Mouse (Mus musculus) hindbrain, embryonic 11.5 days (tissue): ENCODE data around the gene Gtse1. TPM values are rescaled to one million over a fixed set of nuclear protein-coding genes. Genes with fewer than 3 reads are reported as not detected.

Experiments used
- ATAC-seq: fragments of 200-750 bp; cut with Nextera tagmentation; 2 replicates; pipeline ENCODE4 v1.8.0; 2017; ENCODE audit warnings: mild to moderate bottlenecking, moderate TSS enrichment, moderate library complexity; ENCODE audit not compliant: low FRiP score
- DNase-seq: peaks from one replicate; pipeline ENCODE4 v3.0.0-alpha.2; 2015; ENCODE audit warnings: low spot score
- H3K27ac ChIP-seq: fragments of 300-500 bp; sonication (generic); 2 replicates; pipeline ENCODE4 v1.5.1; 2014; ENCODE audit warnings: mild to moderate bottlenecking, low read depth, low read length
- H3K27me3 ChIP-seq: fragments of 300-500 bp; sonication (generic); 2 replicates; pipeline ENCODE4 v1.6.1; 2014; ENCODE audit warnings: mild to moderate bottlenecking, low read length, moderate library complexity, mixed read lengths; ENCODE audit not compliant: control insufficient read depth, insufficient read depth
- H3K36me3 ChIP-seq: fragments of 300-500 bp; sonication (generic); 2 replicates; pipeline ENCODE4 v1.6.1; 2014; ENCODE audit warnings: mild to moderate bottlenecking, low read length, moderate library complexity, mixed read lengths; ENCODE audit not compliant: control insufficient read depth, insufficient read depth
- H3K4me1 ChIP-seq: fragments of 300-500 bp; sonication (generic); replicated peaks from 2 replicates; pipeline ENCODE4 v1.6.1; 2014; ENCODE audit warnings: low read length, mixed read lengths; ENCODE audit not compliant: control insufficient read depth, insufficient read depth
- H3K4me2 ChIP-seq: fragments of 300-500 bp; sonication (generic); replicated peaks from 2 replicates; pipeline ENCODE4 v1.6.1; 2014; ENCODE audit warnings: mild to moderate bottlenecking, low read depth, low read length
- H3K4me3 ChIP-seq: fragments of 300-500 bp; sonication (generic); 2 replicates; pipeline ENCODE4 v1.5.1; 2014; ENCODE audit warnings: low read depth, low read length
- H3K9ac ChIP-seq: fragments of 300-500 bp; sonication (generic); 2 replicates; pipeline ENCODE4 v1.6.1; 2014; ENCODE audit warnings: low read depth, low read length
- H3K9me3 ChIP-seq: fragments of 300-500 bp; sonication (generic); 2 replicates; pipeline ENCODE4 v1.6.1; 2016; ENCODE audit warnings: low read length; ENCODE audit not compliant: control insufficient read depth
- WGBS: fragments of 180-500 bp; shearing (Covaris S2); extraction: QIAGEN DNeasy Blood & Tissue Kit; methylation state at CpG from one replicate; pipeline ENCODE4 v1.1.7; 2014; 5-methylcytosine and 5-hydroxymethylcytosine counted together
- polyA plus RNA-seq: library from polyadenylated mRNA; unstranded; fragments of >200 nt; fragmentation: Nextera tagmentation; extraction: Ambion mirVana; gene quantifications from 2 replicates; pipeline ENCODE4 v1.2.1, GENCODE M21; 2014

The Gtse1 gene
- polyA plus RNA-seq, 1 experiment from 2014 or later: 26.8 TPM

GRCm38 (mm10) chr15:85902505-85902904 lies 43.0 kb downstream of the Gtse1 start:
- Histone ChIP-seq H3K9ac (no peak overlapping the region), H3K27me3 (no peaks in the 10 kb centered on the region), H3K9me3 (no peaks in the 10 kb centered on the region), H3K4me3 (no peak overlapping the region), H3K36me3 (no peaks in the 10 kb centered on the region), H3K27ac (no peak overlapping the region), H3K4me1 (no peaks in the 10 kb centered on the region), H3K4me2 (no peak overlapping the region)
- 85% methylated on average over 10 of the region's 10 CpGs for WGBS
- ATAC-seq (no peak), DNase-seq (no peak)

DNA sequence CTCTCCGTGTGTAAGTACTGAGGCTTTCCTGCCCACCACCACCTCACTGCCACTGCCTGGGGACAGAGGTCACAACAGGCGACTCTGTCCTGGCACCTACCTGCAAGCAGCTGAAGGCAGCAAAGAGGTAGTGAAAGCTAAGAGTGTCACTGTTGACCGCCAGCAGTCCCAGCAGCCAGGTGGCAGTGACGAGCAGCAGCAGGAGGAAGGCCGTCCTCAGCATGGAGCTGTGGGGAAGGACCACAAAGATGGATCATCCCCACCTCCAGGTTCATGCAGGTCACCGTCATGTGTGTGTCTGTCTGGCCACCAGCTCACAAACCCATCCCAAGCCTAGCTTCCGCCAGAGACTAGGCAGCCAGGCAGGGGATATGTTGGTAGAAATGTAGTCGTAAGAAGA lies 44.3 kb downstream of the Gtse1 start:
- H3K36me3 ChIP-seq: no peaks in the 10 kb centered on the region
- H3K27me3 ChIP-seq: no peaks in the 10 kb centered on the region
- ATAC-seq (no peak), DNase-seq (no peak)
- no peaks in the 10 kb centered on the region for H3K4me1 ChIP-seq
- no peak overlapping the region for H3K4me2 ChIP-seq
- no peak overlapping the region for H3K4me3 ChIP-seq
- no peak overlapping the region for H3K27ac ChIP-seq
- no peaks in the 10 kb centered on the region for H3K9me3 ChIP-seq
- no peak overlapping the region for H3K9ac ChIP-seq
- WGBS: 75% methylated on average over 8 of the region's 8 CpGs

DNA sequence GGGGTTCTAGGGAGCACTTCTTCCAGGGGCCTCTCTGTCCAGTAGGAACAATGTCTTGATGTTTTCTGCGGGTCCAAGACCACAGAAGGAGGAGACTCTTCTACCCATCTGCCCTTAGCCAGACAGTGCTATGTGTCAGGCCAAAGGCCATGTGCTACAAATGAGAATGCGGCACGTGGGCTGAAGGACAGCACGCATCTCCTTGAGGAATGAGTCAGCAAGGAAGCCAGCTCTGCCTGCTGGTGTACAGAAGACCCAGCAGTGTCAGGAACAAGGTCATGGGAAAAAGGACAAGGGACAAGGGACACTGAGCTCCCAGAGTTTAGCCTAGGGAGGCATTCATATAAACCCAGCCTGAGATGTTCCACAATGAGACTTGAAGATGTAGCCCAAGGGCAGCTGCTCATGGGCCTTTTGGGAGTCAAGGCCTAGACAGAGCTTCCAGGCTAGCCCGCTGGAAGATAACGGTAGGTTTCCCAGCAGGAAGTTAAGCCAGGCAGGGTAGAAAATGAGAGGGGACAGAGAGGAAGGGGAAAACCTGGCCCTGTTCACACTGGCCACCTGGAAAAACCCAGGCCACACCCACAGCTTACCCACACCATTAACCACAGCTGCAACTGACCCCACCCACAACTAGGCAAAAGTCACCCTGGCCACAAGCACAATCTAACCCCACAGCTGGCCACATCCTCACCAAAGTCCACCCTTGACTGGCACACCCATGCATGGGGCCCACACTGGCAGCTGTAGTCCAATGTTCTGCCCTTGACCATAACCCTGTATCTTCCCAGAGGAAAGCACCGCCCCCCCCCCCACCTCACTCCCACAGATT lies 49.3 kb downstream of the Gtse1 start:
- DNase-seq: no peak
- H3K27ac ChIP-seq: no peak overlapping the region
- no peaks in the 10 kb centered on the region for H3K4me1 ChIP-seq
- 91% methylated on average over 7 of the region's 7 CpGs for WGBS
- H3K4me2 ChIP-seq: no peak overlapping the region
- no peaks in the 10 kb centered on the region for H3K36me3 ChIP-seq
- no peaks in the 10 kb centered on the region for H3K27me3 ChIP-seq
- no peak overlapping the region for H3K4me3 ChIP-seq
- no peaks in the 10 kb centered on the region; the same call in 1 of the 2 replicates for H3K9me3 ChIP-seq
- H3K9ac ChIP-seq: no peak overlapping the region
- no peak for ATAC-seq

DNA sequence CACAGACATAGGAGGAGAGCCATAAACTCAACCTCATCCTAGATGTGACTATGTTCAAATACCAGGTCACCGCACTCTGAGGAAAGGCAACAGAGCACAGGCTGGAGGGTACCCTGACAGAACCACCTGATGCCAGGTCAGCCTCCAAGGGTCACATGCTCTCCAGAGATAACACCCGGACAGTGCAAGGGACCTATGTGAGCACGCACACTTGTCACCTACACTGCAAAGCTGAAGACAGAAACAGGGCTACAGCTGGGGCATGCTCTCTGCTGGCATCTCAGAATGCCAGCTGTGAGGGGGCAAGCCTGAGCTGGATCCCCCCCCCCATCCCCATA lies 49.9 kb downstream of the Gtse1 start:
- 89% methylated on average over 3 of the region's 3 CpGs for WGBS
- Histone ChIP-seq H3K4me3 (no peak overlapping the region), H3K27me3 (no peaks in the 10 kb centered on the region), H3K9ac (no peak overlapping the region), H3K36me3 (no peaks in the 10 kb centered on the region), H3K4me1 (no peaks in the 10 kb centered on the region), H3K4me2 (no peak overlapping the region), H3K27ac (no peak overlapping the region), H3K9me3 (no peaks in the 10 kb centered on the region; the same call in 1 of the 2 replicates)
- no peak for DNase-seq
- no peak for ATAC-seq

GRCm38 (mm10) chr15:85909931-85910330 lies 50.4 kb downstream of the Gtse1 start:
- no peak overlapping the region for H3K4me3 ChIP-seq
- H3K27me3 ChIP-seq: no peaks in the 10 kb centered on the region
- no peaks in the 10 kb centered on the region for H3K4me1 ChIP-seq
- H3K9me3 ChIP-seq: no peaks in the 10 kb centered on the region; the same call in 1 of the 2 replicates
- no peak overlapping the region for H3K4me2 ChIP-seq
- ATAC-seq (no peak), DNase-seq (no peak)
- no peak overlapping the region for H3K27ac ChIP-seq
- 73% methylated on average over 10 of the region's 10 CpGs for WGBS
- H3K36me3 ChIP-seq: no peaks in the 10 kb centered on the region
- H3K9ac ChIP-seq: no peak overlapping the region

- H3K4me3 ChIP-seq: no peak overlapping the region
- H3K4me1 ChIP-seq: no peaks in the 10 kb centered on the region
- WGBS: 40% methylated on average over 2 of the region's 2 CpGs
- H3K27ac ChIP-seq: no peak overlapping the region
- no peak overlapping the region for H3K9ac ChIP-seq
- no peaks in the 10 kb centered on the region for H3K27me3 ChIP-seq
- no peak overlapping the region for H3K4me2 ChIP-seq
- DNase-seq (peak; percentile 89), ATAC-seq (no peak)
- H3K36me3 ChIP-seq: peaks cover 2% of the 10 kb centered on the region; the same call in 1 of the 2 replicates
- no peaks in the 10 kb centered on the region; the same call in none of the 2 replicates for H3K9me3 ChIP-seq
Measured at GRCm38 (mm10) chr15:85913605-85914004, 54.1 kb downstream of the Gtse1 start.

DNA sequence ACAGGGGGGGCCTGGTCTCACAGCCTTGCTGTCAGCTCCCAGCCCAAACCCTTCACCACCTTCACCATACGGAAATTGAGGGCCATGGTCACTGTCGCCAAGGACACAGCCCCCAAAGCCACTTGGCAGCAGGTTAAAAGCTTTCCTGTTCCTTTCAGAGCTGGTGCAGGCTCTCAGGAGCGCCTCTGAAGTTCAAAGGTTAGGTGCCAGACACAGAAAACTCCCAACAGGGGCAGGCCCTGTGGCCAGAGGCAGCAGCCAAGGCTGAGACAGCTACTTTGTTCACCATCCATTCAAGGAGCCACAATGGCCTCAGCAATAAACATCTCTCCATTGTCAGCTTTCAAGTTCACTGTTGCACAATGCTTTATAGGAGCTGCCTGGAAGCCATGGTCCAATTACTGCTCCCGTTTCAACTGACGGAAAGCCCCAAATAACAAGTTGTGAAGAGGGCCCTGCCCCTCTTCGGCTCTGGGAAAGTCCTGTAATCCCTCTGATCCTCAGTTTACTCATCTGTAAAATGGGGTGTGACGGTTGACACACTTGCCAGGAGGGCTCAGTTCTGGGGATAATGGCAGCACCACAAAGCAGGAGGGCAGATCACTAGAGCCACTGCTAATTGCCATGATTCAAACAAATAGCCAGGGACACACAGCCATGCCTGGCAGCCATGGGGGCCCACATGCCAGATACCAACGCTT lies 59.8 kb downstream of the Gtse1 start:
- Histone ChIP-seq H3K27me3 (no peaks in the 10 kb centered on the region), H3K27ac (no peak overlapping the region), H3K9ac (no peak overlapping the region), H3K4me2 (no peak overlapping the region), H3K4me3 (no peak overlapping the region), H3K9me3 (no peaks in the 10 kb centered on the region; the same call in 1 of the 2 replicates), H3K36me3 (peaks cover 2% of the 10 kb centered on the region; the same call in 1 of the 2 replicates), H3K4me1 (no peaks in the 10 kb centered on the region)
- DNase-seq (no peak), ATAC-seq (peak; percentile 63)
- 46% methylated on average over 8 of the region's 8 CpGs for WGBS

DNA sequence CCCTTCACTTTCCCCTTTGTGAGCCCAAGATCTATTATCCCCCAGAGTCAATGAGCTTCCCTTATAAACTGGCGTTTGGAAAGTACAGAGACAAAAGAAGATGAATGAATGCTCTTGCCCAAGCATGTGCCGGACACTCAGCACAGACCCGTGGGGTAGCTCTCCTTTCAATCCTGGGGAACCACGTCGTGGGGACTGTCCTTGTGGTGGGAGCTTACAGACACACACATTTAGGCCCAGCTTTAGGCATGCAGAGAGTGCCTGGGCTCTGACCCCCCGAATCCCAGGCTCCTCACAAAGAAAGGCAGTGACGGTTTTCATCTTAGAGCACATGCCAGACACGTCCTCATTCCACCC lies 60.3 kb downstream of the Gtse1 start:
- Histone ChIP-seq H3K4me3 (no peak overlapping the region), H3K9ac (no peak overlapping the region), H3K27me3 (no peaks in the 10 kb centered on the region), H3K27ac (no peak overlapping the region), H3K9me3 (no peaks in the 10 kb centered on the region; the same call in 1 of the 2 replicates), H3K4me1 (no peaks in the 10 kb centered on the region), H3K4me2 (no peak overlapping the region), H3K36me3 (peaks cover 2% of the 10 kb centered on the region; the same call in 1 of the 2 replicates)
- DNase-seq (peak; percentile 27), ATAC-seq (peak; percentile 51)
- WGBS: 48% methylated on average over 8 of the region's 8 CpGs

DNA sequence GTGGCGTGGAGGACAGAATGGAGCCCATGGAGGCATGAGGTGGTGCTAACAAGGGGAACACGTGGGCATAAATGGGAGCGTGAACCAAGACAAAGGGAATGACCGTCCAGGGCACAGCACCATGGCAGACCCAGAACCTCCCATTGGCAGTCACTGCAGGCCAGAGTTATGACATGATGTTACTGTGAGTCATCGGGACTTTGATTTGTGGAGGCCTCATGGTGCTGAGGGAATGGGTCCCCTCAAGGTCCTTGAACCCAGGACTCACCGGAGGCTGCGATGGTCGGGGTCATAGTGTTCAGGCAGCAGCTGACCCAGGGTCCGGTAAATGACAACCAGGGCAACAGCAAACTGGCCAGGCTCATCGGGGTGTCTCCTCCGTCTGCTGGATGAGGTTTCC lies 62.3 kb downstream of the Gtse1 start:
- Histone ChIP-seq H3K4me3 (no peak overlapping the region), H3K36me3 (no peaks in the 10 kb centered on the region), H3K9ac (no peak overlapping the region), H3K27ac (no peak overlapping the region), H3K4me1 (no peaks in the 10 kb centered on the region), H3K9me3 (no peaks in the 10 kb centered on the region), H3K4me2 (no peak overlapping the region), H3K27me3 (no peaks in the 10 kb centered on the region)
- 95% methylated on average over 11 of the region's 11 CpGs for WGBS
- DNase-seq (no peak), ATAC-seq (no peak)
